Mouse (Mus musculus): ENCODE results near the gene Foxo3.
A peak's percentile ranks its signal among the peaks of the same experiment; 100 is the strongest.

Foxo3 gene

DNA sequence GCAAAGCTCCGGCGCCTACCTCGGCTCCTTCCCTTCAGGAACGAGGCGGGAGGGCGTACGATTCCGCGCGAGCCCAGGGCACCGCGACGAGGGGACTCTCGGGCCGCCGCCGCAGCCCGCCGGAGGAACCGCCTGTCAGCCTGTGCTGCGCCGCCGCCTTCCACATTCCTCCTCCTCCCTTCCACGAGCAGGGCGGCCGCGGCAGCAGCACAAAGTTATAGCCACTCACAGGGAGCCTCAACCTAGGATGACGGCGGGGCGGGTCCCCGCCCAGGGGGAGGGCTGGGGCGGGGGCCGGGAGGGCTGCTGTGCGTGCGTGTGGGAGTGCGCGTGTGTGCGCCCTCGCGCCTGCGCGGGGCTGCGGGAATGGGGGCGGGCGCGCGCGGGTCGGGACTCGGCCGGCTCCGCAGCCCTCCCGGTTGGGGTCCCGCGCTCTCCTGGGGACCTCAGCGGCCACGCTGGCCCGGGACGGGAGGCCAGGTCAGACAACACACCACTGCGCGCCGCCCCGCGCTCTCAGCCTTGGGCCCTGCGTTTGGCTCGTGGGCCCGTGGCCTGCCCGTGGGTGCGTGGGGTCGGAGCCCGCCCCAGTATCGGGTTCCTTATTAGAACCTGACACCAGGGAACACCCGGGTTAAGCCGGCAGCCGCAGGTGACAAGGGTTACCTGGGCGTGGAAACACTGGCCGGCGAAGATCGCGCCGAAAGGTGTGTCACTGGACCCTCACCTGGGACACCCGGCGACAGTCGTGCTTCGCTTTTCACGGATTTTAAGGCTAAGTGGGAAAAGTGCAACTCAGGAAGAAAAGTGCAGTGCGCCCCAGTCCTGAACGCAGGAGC, at the start of gene Foxo3:
Foxo3 (minus strand) TSS at position 249 of the 839 bp plus-strand sequence.
- DNase-seq: peak; percentile 91

DNA sequence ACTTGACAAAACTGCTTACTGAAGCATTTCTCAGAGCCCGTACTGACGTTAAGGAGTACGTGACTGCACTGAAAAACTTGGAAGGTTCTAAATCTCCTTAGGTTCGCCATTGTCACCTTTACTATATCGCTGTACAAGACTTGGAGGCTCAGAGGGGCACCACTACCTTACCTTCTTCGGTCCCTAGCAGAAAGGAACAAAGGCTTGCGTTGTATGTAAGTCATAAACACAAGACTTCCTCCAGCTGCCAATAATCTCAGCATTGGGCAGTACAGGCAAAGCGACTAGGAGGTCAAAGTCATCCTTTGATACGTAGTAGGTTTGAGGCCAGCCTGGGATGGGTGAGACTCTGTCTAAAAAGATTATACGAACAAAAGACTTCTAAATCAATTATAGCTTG, 48.8 kb upstream of the Foxo3 start:
- no peak for DNase-seq

GRCm38 (mm10) chr10:42323978-42324377, 47.4 kb upstream of the Foxo3 start:
- no peak for DNase-seq

DNA sequence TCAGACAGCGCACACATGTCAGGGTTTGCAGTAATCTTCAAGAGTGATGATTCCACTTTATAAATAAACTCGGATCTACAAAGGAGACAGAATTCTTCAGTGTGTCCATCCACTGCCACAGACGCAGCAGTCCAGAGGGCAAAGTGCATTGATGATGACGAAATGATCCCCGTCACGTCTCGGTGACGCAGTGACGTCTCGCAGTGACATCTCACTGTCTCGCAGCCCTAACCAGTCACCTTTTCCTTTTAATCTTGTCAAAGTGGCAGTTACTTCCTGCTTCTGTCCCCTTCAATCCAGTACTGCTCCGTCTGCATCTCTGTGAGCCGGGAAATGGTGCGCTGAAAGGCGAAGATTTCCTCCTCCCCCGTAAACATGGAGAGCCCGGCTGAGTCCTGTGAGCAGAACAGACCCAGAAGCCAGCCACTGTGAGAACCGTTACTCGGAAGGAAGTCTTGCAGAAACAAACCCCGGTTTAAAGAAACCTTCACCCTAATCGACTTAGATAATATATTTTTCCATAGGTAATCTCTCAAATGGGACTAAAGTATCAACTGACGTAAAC, 36.7 kb upstream of the Foxo3 start:
- DNase-seq: no peak

DNA sequence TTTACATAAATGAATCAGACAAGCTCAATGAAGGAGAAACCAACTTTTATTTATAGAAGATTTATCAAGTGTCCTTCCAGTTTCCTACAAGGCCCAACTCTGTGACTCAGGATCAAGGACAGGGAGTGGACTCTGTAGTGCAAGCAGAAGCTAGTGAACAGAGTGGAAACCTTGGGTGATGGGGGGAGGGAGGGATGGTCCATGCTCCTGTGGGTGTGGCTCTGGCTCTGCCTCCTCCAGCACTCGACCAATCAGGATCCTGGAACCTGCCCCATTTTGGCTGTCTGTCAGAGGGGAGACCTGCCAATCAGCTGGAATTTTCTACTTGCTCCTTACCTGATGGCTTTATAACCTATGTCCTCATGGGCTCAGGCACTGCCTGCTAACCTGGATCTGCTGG, 36.0 kb upstream of the Foxo3 start:
- no peak for DNase-seq

DNA sequence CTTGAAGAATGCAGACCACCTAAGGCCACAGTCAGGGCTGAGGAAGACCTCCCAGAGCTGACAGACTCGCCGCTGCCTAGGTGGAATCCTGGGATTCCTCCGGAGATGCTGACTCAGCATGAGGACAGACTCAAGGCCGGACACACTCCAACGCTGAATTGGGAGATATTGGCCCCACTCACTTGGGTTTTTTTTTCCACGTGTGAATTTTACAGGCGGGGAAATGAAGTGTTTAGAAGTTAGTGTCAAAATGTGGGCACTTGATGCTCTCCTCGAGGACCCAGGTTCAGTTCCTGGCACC, 32.1 kb upstream of the Foxo3 start:
- DNase-seq: no peak

- DNase-seq: peak; percentile 78
Observed at GRCm38 (mm10) chr10:42307980-42308686, 31.6 kb upstream of the Foxo3 start.

GRCm38 (mm10) chr10:42306422-42306821, 29.9 kb upstream of the Foxo3 start:
- DNase-seq: no peak

DNA sequence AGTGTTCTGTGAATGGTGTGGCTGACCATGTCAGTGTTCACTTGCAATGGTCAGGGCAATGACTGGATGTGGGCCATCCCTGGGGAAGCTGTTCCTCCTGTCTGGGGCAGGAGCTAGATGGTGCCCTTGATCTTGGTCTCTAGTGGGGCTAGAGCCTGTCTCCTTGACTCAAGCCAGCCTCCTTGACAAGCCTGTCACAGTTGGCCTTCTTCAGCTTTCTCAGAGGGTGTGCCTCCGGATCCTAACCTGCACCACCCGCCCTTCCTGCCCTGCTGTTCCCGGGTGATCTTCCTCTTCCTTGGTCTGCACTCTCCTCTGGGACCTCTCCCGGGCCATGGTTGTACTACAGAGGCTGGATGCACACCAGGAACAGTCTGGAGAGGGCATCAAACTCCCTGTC, 24.2 kb upstream of the Foxo3 start:
- DNase-seq: no peak

DNA sequence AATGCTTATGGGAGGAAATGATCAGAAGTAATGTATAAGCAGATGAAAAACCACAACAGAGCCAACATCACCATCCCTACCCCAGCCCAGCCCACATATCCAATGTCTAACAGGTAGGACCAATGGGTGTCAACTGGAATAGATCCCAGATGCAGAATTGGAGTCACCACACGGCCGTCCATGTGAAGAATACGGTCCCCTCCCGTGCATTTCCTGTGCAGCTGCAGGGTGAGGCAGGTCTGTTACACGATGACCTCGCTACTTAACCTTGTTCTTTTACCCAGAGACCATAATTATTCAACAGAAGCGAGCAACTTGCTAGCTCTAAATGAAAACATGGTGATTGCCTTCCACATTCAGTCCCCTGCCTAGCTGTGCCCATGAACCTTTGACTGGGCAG, 23.4 kb upstream of the Foxo3 start:
- no peak for DNase-seq

DNA sequence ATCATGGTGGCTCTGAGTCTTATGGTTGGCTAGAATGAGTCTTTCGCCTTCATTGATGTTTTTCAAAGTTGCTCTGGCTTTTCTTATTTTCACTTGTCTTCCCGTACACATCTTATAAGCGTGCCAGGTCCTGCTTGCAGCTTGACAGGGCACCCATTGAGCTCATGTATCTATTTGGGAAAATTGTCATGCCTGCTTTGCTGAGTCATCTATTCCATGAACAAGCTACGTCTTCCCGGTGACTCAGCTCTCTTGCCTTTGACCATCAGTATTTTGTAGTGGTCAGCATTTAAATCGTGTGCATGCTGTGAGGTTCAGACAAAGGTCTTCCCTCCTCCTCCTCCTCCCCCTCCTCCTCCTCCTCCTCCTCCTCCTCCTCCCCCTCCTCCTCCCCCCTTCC, 22.9 kb upstream of the Foxo3 start:
- no peak for DNase-seq

- no peak for DNase-seq
Observed at GRCm38 (mm10) chr10:42297954-42298353, 21.4 kb upstream of the Foxo3 start.

DNA sequence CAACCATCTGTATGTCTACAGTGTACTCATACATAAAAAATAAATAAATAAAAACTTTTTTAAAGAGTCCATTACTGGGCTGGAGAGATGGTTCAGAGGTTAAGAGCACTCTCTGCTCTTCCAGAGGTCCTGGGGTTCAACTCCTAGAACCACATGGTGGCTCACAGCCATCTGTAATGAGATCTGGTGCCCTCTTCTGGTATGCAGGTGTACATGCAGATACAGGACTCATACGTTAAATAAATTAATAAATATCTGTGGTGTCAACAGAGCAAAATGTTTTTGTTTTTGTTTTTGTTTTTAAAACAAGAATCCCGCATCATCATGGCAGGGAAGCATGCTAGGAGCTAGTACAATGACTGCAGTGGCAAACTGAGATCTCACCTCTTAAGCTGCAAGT, 20.6 kb upstream of the Foxo3 start:
- DNase-seq: no peak

DNA sequence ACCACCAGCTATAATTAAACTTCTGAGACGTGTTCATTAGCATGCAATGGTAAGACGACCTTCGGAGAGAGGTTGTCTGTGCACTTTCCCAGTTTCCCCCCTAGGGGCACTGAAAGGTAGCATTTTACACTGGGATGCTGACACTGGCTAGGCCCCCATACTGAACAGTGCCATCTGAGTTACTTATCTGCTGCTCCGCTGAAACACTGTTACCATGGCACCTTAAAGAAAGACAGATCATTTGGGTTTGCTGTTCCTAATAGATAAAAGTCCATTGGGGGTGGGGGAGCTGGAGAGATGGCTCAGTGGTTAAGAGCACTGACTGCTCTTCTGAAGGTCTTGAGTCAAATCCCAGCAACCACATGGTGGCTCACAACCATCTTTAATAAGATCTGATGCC, 20.0 kb upstream of the Foxo3 start:
- no peak for DNase-seq

- DNase-seq: no peak
Observed at GRCm38 (mm10) chr10:42295028-42295427, 18.5 kb upstream of the Foxo3 start.

DNA sequence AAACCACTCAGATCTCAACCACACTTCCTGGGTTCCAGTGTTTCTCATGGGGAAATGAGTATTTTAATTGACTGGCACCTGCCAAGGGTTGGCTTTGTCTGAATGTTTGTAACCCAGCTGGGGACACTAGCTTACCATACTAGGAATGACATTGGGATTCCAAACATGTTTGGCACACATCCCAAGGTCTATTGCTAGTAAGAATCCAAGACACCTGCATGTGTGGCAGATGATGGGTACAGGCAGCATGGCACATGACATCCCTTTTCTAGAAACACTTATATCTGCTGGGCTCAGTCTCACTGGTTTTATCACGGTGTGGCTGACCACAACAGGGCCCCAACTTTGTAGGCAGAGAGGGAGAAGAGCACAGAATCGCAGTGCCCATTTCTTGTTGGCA, 17.8 kb upstream of the Foxo3 start:
- no peak for DNase-seq

- peak; percentile 27 for DNase-seq
Observed at GRCm38 (mm10) chr10:42293877-42294276, 17.3 kb upstream of the Foxo3 start.

- DNase-seq: peak; percentile 72
Observed at GRCm38 (mm10) chr10:42291360-42291759, 14.8 kb upstream of the Foxo3 start.

DNA sequence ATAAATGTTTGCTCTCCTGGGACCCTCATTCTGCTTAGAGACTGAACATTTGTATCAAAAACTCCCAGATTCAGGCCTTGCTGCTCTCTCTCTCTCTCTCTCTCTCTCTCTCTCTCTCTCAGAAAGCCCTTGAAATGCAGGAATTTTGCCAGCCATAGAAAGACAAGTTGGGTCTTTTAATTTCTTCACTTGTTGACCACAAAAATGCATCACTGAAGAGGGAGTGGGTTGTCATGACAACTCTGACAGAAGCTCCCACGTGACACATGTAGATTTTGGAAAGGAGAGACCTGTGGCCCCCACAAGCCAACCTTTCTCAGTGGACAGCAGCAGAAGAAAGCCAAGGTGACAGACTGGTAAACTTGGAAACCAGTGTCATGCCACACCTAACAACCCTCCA, 11.1 kb upstream of the Foxo3 start:
- no peak for DNase-seq

GRCm38 (mm10) chr10:42278307-42278850, 1.8 kb upstream of the Foxo3 start:
- DNase-seq: no peak

DNA sequence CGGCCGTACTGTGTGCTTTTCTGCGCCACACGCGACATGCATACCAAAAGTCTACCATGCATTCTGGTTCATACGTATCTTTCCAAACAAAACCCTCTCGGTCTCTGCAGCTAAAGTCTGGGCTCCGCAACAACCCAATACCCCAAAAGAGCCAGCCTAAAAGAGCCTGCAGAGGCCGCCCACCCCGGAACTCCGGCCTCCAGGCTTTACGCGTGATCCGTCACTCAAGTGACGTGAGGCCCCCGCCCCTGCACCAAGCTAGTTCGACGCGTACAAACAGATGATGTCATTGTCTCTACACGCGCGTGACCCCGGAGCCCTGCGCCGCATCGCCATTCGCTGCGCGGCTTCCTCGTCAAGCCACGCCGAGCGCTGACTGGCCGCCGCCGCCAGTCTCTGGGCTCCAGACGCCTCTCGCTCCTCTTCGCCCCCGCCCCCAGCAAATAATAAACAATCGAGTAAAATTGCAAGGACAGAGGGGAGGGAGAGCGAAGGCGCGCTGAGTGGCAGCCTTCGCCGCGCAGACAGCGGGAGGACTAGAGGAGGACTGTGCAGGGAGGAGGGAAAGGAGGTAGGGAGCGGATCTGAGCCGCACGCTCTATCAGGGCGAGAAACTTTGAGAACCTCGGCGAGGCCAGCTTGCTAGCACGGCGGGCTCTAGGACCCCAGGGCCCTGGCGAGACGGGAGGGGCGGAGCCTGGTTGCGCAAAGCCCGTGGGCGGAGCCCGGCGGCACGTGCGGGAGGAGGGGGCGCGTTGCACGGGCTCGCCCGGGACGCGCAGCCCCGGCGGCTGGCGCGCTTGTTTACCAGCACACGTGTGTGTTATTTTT, 1.1 kb upstream of the Foxo3 start:
- peak; percentile 98 for DNase-seq

DNA sequence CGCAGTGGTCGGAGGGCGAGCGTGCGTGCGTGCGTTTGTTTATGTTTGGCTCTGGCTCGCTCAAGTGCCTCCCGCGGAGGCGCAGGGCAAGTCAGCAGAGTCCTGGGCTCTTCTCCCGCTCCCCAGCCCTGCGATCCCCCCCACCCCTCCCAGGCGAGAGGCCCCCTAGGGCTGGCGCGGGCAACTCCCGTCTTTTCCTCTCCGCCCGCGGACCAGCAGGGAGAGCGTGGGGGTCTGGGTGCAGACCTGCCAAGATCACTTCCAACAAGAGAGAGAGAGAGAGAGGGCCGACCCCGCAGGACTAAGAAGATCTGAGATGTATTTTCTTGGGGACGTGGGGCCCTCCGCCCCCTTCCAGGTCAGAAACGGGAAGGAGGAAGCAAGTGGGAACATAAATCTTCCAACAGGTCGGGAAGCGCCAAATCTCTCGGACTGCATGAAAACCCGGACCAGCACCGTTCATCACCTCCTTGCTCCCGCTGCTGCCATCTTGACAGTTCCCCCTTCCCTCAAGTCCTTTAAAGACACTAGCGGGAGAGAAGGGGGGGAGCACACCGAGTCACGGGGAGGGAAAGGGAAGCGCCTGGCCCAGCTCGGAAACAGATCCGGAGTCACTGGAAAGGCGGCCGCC, 569 bp downstream of the Foxo3 start:
- DNase-seq: no peak
